Mouse (Mus musculus) midbrain, embryonic 10.5 days (tissue): ENCODE data around the gene AI854703. TPM values are rescaled to one million over a fixed set of nuclear protein-coding genes. Genes with fewer than 3 reads are reported as not detected.

ENCODE experiments used
- polyA plus RNA-seq: library from polyadenylated mRNA; unstranded; fragments of >200 nt; fragmentation: Nextera tagmentation; extraction: Ambion mirVana; gene quantifications from 2 replicates; pipeline ENCODE4 v1.2.1, GENCODE M21; 2016

AI854703 gene
- polyA plus RNA-seq, 1 experiment from 2014 or later = 0.89 TPM

Other genes starting within 250 kb of the AI854703 start
- 20.4 and 24.4 TPM in 2 replicates for gene Krba1, start 231.2 kb upstream of the AI854703 start, polyA plus RNA-seq
- 10.1 and 13.6 TPM in 2 replicates for gene Zfp467, start 180.9 kb upstream of the AI854703 start, polyA plus RNA-seq
- gene Sspo, start 178.5 kb upstream of the AI854703 start, polyA plus RNA-seq = 0.07 and 0.21 TPM in 2 replicates
- 59.0 and 71.9 TPM in 2 replicates for gene Atp6v0e2, start 89.1 kb upstream of the AI854703 start, polyA plus RNA-seq
- gene Lrrc61, start 72.0 kb upstream of the AI854703 start, polyA plus RNA-seq = 17.1 and 21.8 TPM in 2 replicates
- 0.51 and 1.3 TPM in 2 replicates for gene Rarres2, start 54.0 kb upstream of the AI854703 start, polyA plus RNA-seq
- gene Gm45021, start 37.2 kb upstream of the AI854703 start, polyA plus RNA-seq = not detected in 2 replicates
- gene Repin1, start 32.9 kb upstream of the AI854703 start, polyA plus RNA-seq = 58.9 and 59.4 TPM in 2 replicates
- 0.39 and 0.50 TPM in 2 replicates for gene Gm44965, start 32.8 kb upstream of the AI854703 start, polyA plus RNA-seq
- 10.3 and 11.4 TPM in 2 replicates for gene Zfp775, start 24.7 kb upstream of the AI854703 start, polyA plus RNA-seq
- gene Gimap8, start 20.5 kb downstream of the AI854703 start, polyA plus RNA-seq = 0.44 and 0.82 TPM in 2 replicates
- gene Gimap9, start 49.4 kb downstream of the AI854703 start, polyA plus RNA-seq = 2.6 and 3.9 TPM in 2 replicates
- gene Gimap4, start 57.8 kb downstream of the AI854703 start, polyA plus RNA-seq = 5.2 and 5.6 TPM in 2 replicates
- 6.7 and 8.4 TPM in 2 replicates for gene Gimap6, start 81.5 kb downstream of the AI854703 start, polyA plus RNA-seq
- 0.49 and 1.2 TPM in 2 replicates for gene Gm28053, start 91.8 kb downstream of the AI854703 start, polyA plus RNA-seq
- gene Gimap7, start 91.9 kb downstream of the AI854703 start, polyA plus RNA-seq = not detected in 2 replicates
- 4.6 and 5.7 TPM in 2 replicates for gene Gimap1, start 112.3 kb downstream of the AI854703 start, polyA plus RNA-seq
- 0.96 and 1.0 TPM in 2 replicates for gene Gimap5, start 119.4 kb downstream of the AI854703 start, polyA plus RNA-seq
- gene Gimap3, start 144.1 kb downstream of the AI854703 start, polyA plus RNA-seq = not detected in 2 replicates
- gene Tmem176a, start 214.2 kb downstream of the AI854703 start, polyA plus RNA-seq = 10.9 and 14.4 TPM in 2 replicates
- 24.0 and 46.1 TPM in 2 replicates for gene Tmem176b, start 214.7 kb downstream of the AI854703 start, polyA plus RNA-seq
- gene Aoc1, start 246.1 kb downstream of the AI854703 start, polyA plus RNA-seq = not detected in 2 replicates